Mouse (Mus musculus) hindbrain, embryonic 11.5 days (tissue): ENCODE data around the gene Arpc5. TPM values are rescaled to one million over a fixed set of nuclear protein-coding genes. Genes with fewer than 3 reads are reported as not detected.

Source experiments
- ATAC-seq: fragments of 200-750 bp; cut with Nextera tagmentation; 2 replicates; pipeline ENCODE4 v1.8.0; 2017; ENCODE audit warnings: mild to moderate bottlenecking, moderate TSS enrichment, moderate library complexity; ENCODE audit not compliant: low FRiP score
- DNase-seq: peaks from one replicate; pipeline ENCODE4 v3.0.0-alpha.2; 2015; ENCODE audit warnings: low spot score
- H3K27ac ChIP-seq: fragments of 300-500 bp; sonication (generic); 2 replicates; pipeline ENCODE4 v1.5.1; 2014; ENCODE audit warnings: mild to moderate bottlenecking, low read depth, low read length
- H3K27me3 ChIP-seq: fragments of 300-500 bp; sonication (generic); 2 replicates; pipeline ENCODE4 v1.6.1; 2014; ENCODE audit warnings: mild to moderate bottlenecking, low read length, moderate library complexity, mixed read lengths; ENCODE audit not compliant: control insufficient read depth, insufficient read depth
- H3K36me3 ChIP-seq: fragments of 300-500 bp; sonication (generic); 2 replicates; pipeline ENCODE4 v1.6.1; 2014; ENCODE audit warnings: mild to moderate bottlenecking, low read length, moderate library complexity, mixed read lengths; ENCODE audit not compliant: control insufficient read depth, insufficient read depth
- H3K4me1 ChIP-seq: fragments of 300-500 bp; sonication (generic); replicated peaks from 2 replicates; pipeline ENCODE4 v1.6.1; 2014; ENCODE audit warnings: low read length, mixed read lengths; ENCODE audit not compliant: control insufficient read depth, insufficient read depth
- H3K4me2 ChIP-seq: fragments of 300-500 bp; sonication (generic); replicated peaks from 2 replicates; pipeline ENCODE4 v1.6.1; 2014; ENCODE audit warnings: mild to moderate bottlenecking, low read depth, low read length
- H3K4me3 ChIP-seq: fragments of 300-500 bp; sonication (generic); 2 replicates; pipeline ENCODE4 v1.5.1; 2014; ENCODE audit warnings: low read depth, low read length
- H3K9ac ChIP-seq: fragments of 300-500 bp; sonication (generic); 2 replicates; pipeline ENCODE4 v1.6.1; 2014; ENCODE audit warnings: low read depth, low read length
- H3K9me3 ChIP-seq: fragments of 300-500 bp; sonication (generic); 2 replicates; pipeline ENCODE4 v1.6.1; 2016; ENCODE audit warnings: low read length; ENCODE audit not compliant: control insufficient read depth
- WGBS: fragments of 180-500 bp; shearing (Covaris S2); extraction: QIAGEN DNeasy Blood & Tissue Kit; methylation state at CpG from one replicate; pipeline ENCODE4 v1.1.7; 2014; 5-methylcytosine and 5-hydroxymethylcytosine counted together
- polyA plus RNA-seq: library from polyadenylated mRNA; unstranded; fragments of >200 nt; fragmentation: Nextera tagmentation; extraction: Ambion mirVana; gene quantifications from 2 replicates; pipeline ENCODE4 v1.2.1, GENCODE M21; 2014

Gene Arpc5
- polyA plus RNA-seq, 1 experiment from 2014 or later = 339 TPM

GRCm38 (mm10) chr1:152790254-152790653 is 23.9 kb downstream of the Arpc5 start:
- Histone ChIP-seq H3K9me3 (no peaks in the 10 kb centered on the region), H3K27me3 (no peaks in the 10 kb centered on the region), H3K4me3 (no peak overlapping the region), H3K36me3 (no peaks in the 10 kb centered on the region), H3K27ac (no peak overlapping the region), H3K9ac (no peak overlapping the region), H3K4me1 (peaks cover 13% of the 10 kb centered on the region; the same call in 1 of the 2 replicates), H3K4me2 (no peak overlapping the region)
- peak; percentile 72 for DNase-seq
- peak; percentile 37; the same call in 1 of the 2 replicates for ATAC-seq
- 33% methylated on average over 12 of the region's 12 CpGs for WGBS

- 21% methylated on average over 6 of the region's 6 CpGs for WGBS
- Histone ChIP-seq H3K4me2 (no peak overlapping the region), H3K27ac (no peak overlapping the region), H3K4me1 (peaks cover 13% of the 10 kb centered on the region; the same call in 1 of the 2 replicates), H3K9me3 (no peaks in the 10 kb centered on the region), H3K4me3 (no peak overlapping the region), H3K9ac (no peak overlapping the region), H3K36me3 (no peaks in the 10 kb centered on the region), H3K27me3 (no peaks in the 10 kb centered on the region)
- ATAC-seq (no peak), DNase-seq (no peak)
These were observed 24.5 kb downstream of the Arpc5 start for GRCm38 (mm10) chr1:152790821-152791220.

- Histone ChIP-seq H3K4me2 (no peak overlapping the region), H3K4me1 (peaks cover 13% of the 10 kb centered on the region; the same call in 1 of the 2 replicates), H3K4me3 (no peak overlapping the region), H3K36me3 (no peaks in the 10 kb centered on the region), H3K9me3 (no peaks in the 10 kb centered on the region), H3K27me3 (no peaks in the 10 kb centered on the region), H3K27ac (no peak overlapping the region), H3K9ac (no peak overlapping the region)
- DNase-seq (no peak), ATAC-seq (no peak)
- WGBS = 15% methylated on average over 4 of the region's 4 CpGs
These were observed 24.9 kb downstream of the Arpc5 start for GRCm38 (mm10) chr1:152791269-152791668.

DNA sequence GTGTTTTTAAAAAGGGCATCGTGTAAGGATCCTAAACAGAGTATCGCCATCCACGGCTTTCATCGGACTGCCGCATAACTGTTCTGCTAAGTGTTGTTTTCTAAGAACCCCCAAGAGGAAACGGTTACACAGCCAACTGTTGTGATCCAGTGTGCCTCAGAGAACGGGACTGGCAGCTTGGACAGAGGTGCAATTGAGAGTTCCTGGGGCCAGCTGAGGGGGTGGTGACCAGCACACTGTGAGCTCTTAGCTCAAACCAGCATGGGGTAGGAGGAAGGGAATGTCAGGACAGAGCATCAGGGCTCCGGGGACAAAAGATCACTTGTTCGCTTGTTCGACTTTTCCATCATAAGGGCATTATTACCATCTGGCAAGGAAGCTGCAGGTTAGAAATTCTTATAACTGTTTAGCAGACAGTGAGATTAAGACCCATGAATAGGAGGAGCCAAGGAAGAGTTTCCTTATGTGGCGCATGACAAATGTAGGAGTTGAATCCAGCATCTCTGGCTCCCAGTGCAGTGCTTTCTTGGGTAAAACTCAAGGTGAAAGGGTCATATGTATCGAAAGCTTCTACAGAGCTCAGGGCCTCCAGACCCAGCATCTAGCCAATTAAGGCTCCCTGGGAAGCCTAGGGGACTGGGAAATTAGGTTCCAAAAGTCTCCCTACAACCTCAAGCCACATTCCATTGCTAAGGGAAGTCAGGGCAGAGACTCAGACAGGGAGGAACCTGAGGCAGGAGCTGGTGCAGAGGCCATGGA is 26.6 kb downstream of the Arpc5 start:
- Histone ChIP-seq H3K4me2 (no peak overlapping the region), H3K9ac (no peak overlapping the region), H3K4me1 (peaks cover 13% of the 10 kb centered on the region; the same call in 1 of the 2 replicates), H3K36me3 (no peaks in the 10 kb centered on the region), H3K9me3 (no peaks in the 10 kb centered on the region), H3K27me3 (no peaks in the 10 kb centered on the region), H3K27ac (peak overlapping the region; percentile 61), H3K4me3 (no peak overlapping the region)
- 11% methylated on average over 12 of the region's 12 CpGs for WGBS
- ATAC-seq (peak; percentile 53; the same call in 1 of the 2 replicates), DNase-seq (peak; percentile 51)

DNA sequence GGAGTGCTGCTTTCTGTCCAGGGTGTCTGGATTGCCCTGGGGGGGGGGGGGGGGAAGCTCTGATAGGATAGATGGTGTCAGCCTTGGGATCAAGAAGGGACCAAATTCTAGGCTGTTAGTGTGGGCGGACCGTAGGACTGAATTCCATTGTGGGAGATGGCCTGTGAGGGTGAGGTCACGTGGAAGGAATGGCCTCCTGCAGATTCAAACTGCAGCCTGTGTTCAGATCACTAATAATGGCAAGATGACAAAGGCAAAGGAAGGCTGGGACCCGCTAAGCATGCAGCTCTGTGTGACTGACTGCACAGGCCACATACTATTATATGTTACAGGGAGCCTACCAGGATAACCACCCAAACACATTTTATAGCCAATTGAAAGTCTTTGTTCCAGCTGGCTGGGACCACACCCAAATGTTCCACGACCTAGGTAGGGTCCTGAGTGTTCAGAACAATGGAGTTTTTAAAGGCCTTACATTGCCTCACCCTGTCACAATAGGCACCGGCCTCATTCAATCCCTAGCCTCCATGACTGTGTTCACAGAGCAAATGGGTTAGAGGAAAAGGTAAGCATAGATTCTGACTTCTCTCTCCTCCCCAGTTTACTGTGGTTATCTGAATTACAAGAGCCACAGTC is 27.3 kb downstream of the Arpc5 start:
- WGBS = 19% methylated on average over 6 of the region's 6 CpGs
- no peak overlapping the region for H3K4me3 ChIP-seq
- DNase-seq = peak; percentile 38
- no peaks in the 10 kb centered on the region for H3K9me3 ChIP-seq
- H3K9ac ChIP-seq = no peak overlapping the region
- no peaks in the 10 kb centered on the region for H3K27me3 ChIP-seq
- H3K4me1 ChIP-seq = peaks cover 13% of the 10 kb centered on the region; the same call in 1 of the 2 replicates
- H3K4me2 ChIP-seq = no peak overlapping the region
- H3K27ac ChIP-seq = peak overlapping the region; percentile 61
- ATAC-seq = peak; percentile 45
- H3K36me3 ChIP-seq = no peaks in the 10 kb centered on the region

DNA sequence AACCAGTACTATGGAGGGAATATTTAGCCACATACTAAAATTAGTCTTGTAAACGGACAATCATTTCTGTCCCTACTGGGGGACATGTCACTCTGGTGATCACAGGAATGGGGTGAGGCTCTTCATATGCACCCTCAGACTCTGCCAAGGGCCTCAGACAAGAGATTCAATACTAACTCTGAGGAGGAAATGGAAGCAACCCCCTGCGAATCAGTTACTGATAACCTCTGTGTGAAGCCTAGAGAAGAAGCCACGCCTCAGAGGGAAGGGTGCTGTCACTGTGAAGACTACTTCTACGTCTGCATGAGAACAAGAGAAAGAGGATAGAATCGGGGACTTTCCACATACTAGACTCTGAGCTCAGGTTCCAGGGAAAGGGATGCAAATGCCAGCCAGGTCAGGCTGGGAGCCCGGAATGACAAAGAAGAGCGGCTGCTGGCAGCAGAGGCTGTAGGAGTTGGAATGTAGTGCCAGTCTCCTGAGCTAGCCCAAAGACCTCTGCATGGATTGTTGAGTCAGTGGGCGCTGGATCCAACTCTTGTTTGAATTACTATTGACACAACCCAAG is 29.4 kb downstream of the Arpc5 start:
- H3K27ac ChIP-seq = no peak overlapping the region
- WGBS = 67% methylated on average over 8 of the region's 8 CpGs

DNA sequence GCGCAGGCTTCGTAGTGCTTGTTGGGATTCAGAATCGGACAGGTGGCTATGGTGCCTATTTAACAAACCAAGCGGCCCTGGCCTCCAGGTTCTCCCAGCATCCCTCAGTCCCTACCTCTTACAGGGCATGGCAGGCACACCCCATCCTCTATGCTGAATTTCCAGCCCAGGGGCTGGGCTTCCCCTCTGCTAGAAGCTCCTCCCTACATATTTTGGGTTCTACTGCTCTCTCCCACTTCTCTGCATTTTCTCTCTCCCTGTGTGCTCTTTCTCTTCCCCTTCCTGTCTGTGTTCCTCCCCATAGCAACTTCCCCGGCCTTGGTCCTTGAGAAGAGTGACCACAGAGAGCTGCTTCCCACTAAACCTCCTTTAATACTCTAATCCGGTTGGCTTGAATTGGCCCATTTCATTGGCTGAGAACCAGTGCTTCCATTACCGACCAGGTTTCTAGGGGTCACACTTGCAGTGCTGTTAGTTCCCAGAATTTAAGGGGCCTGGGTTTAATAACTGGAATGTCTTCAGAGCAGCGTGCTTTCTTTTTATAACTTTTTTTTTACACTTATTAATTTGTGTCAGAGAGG is 30.4 kb downstream of the Arpc5 start:
- no peak overlapping the region for H3K27ac ChIP-seq
- no peaks in the 10 kb centered on the region for H3K9me3 ChIP-seq
- no peaks in the 10 kb centered on the region for H3K36me3 ChIP-seq
- 0 out of 2 replicates have a peak, but pooled peaks cover 8% of the 10 kb centered on the region for H3K4me1 ChIP-seq
- DNase-seq = no peak
- 84% methylated on average over 8 of the region's 8 CpGs for WGBS
- no peak for ATAC-seq
- no peak overlapping the region for H3K4me3 ChIP-seq
- no peak overlapping the region for H3K9ac ChIP-seq
- no peaks in the 10 kb centered on the region for H3K27me3 ChIP-seq
- no peak overlapping the region for H3K4me2 ChIP-seq

More for the DNA sequence above, 29.4 kb downstream of the Arpc5 start:
- Histone ChIP-seq H3K4me2 (no peak overlapping the region), H3K4me3 (no peak overlapping the region), H3K4me1 (peaks cover 13% of the 10 kb centered on the region; the same call in 1 of the 2 replicates), H3K9ac (no peak overlapping the region), H3K9me3 (no peaks in the 10 kb centered on the region), H3K27me3 (no peaks in the 10 kb centered on the region), H3K36me3 (no peaks in the 10 kb centered on the region)
- no peak for DNase-seq
- ATAC-seq = no peak

GRCm38 (mm10) chr1:152798125-152798524 is 31.8 kb downstream of the Arpc5 start:
- Histone ChIP-seq H3K27ac (no peak overlapping the region), H3K9me3 (no peaks in the 10 kb centered on the region), H3K4me1 (0 out of 2 replicates have a peak, but pooled peaks cover 7% of the 10 kb centered on the region), H3K9ac (no peak overlapping the region), H3K4me3 (no peak overlapping the region), H3K27me3 (no peaks in the 10 kb centered on the region), H3K36me3 (no peaks in the 10 kb centered on the region), H3K4me2 (no peak overlapping the region)
- 75% methylated on average over 9 of the region's 9 CpGs for WGBS
- ATAC-seq (no peak), DNase-seq (no peak)
